Mouse (Mus musculus) cerebellum, postnatal 36 days (tissue): ENCODE data around the gene Foxj3.

ENCODE experiments used
- DNase-seq, 2 experiments: peaks; one replicate each; pipeline ENCODE4 v3.0.0; 2021 to 2022; ENCODE audit warnings: mixed read lengths in 2 of 2

Gene Foxj3

DNA sequence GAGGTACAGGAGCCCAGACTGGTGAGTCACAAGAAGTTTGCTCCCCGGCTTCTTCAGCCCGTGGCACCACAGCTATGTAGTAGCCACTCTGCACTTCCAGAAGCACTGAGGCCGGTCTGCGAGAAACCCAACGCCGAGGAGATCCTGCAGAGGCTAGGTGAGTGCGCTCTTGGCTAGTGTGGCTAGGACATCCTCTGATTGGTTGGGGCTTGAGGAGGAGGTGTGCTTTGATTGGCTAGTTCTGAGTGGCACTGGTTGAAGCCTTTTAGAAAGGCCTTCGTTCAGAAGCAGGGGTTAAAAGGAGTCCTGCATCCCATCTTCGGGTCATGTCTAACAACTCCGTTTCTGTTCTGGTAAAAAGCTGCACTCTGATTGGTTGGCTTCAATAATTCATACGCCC, 101.9 kb downstream of the Foxj3 start:
- no peak for DNase-seq

DNA sequence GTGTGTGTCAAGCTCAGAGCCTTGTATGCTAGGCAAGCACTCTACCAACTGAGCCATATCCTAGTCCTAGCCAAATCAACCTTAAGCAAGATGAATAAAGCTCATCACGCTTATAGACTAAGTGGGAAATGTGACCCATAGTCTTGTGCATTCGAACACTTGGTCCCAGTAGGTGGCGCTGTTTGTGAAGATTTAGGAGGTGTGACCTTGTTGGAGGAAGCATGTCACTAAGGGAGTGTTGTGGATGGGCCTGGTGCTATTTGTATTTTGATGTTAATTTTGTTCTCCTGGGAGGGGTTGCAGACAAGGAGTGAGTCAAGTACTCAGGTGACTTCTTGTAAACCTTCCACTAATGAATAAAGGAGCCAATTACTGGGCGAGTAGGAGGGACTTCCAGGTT, 105.9 kb downstream of the Foxj3 start:
- no peak for DNase-seq

DNA sequence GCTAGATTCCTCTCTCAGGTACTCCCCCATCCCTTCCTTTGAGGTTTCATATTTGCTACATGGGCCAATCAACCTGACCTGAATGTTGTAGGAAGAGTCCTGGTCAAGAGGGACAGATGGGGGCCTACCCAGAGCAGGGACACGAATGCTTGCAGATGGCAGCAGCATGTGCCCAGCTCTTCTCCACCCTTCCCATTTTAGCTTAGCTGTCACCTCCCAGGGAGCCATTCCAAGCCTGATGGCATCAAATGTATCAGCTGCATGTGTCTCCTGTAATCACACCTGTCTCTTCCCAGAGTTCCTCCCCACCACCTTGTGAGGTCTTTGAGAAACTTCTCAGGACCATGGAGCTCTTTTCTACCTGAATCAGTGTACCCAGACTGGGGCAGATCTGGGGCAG, 120.2 kb downstream of the Foxj3 start:
- no peak for DNase-seq

DNA sequence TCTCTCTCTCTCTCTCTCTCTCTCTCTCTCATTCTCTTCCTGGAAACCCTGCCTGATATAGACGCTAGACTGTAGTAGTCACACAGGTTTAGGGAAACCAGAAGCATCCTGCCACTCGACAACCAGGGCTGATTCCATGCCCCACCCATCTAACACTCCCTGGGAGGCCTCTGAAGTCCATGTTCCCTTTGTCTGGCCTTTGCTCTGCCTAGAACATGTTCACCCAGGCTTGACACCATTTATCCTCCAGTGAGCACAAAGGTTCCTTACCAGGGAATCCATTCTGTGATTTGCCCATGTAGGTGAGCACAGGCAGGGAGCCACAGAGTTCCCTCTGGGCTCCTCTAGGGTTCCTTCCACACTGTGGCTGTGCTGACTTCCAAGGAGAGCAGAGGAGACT, 121.4 kb downstream of the Foxj3 start:
- no peak for DNase-seq

GRCm38 (mm10) chr4:119658731-119659130, 121.9 kb downstream of the Foxj3 start, which contains the start of gene Guca2b:
Gene Guca2b (minus strand): TSS chr4:119658954.
- DNase-seq: no peak

DNA sequence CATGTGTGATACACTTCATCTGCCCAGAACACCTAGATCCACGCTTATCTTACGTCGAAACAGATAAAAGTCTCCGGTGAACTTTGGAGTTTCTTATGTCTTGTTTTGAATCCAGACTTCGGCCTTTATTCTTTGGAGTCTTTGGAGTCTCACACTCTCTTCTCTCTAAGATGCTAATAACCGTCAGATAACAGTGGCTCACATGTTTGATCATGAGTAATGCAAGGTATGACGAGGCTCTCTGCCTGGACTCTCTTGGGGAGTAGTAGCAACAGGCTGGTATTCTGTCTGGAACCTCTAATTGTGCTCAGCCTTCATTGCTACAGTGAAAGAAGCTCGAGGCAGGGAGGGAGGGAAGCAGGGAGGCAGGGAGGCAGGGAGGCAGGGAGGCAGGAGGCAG, 123.2 kb downstream of the Foxj3 start:
- DNase-seq: no peak

DNA sequence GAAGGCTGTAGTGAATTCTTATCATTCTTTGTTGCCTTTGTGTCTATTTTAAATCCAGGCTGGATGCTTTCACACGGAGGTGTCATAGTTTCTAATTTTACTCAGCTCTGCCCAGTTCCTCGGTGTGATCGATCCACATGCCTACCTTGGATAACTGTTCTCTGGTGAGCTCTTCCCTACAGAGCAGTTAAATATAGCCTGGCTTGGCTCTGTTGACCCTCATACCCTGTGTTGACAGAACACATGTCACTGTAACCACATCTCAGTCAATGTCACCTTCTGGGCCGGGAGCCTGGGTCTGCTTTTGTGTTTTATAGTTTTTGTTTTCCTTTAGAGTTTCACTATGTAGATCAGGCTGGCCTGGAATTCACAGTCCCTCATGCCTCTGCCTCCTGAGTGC, 125.3 kb downstream of the Foxj3 start:
- DNase-seq: no peak

- DNase-seq: no peak
These were observed 126.2 kb downstream of the Foxj3 start for GRCm38 (mm10) chr4:119662976-119663375.

DNA sequence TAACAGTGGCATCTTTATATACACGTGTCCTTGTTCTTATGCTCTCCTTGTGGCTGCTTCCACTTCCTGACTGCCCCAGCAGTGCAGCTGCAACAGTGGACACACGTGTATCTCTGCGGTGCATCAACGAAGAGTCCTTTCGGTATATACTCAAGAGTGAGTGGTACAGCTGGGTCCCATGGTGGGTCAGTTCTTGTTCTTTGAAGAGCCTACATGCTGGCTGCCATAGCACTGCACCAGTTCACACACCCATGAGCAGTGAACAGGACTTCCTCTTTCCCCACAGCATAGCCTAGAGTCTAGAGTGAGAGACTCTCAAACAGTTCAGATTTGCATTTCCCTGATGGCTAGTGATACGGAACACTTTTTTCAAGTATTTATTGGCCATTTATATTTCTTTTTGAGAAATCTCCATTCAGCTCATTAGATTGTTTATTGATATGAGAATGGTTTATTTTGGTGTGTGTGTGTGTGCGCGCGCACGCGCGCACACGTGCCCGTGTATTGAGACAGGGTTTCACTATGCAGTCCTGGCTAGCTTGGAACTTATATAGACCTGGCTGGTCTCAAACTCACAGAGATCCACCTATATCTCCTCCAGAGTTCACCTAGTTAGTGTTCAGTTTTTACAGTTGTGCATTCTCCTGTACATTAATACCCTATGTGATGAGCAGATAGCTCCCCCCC, 126.7 kb downstream of the Foxj3 start:
- DNase-seq: no peak

DNA sequence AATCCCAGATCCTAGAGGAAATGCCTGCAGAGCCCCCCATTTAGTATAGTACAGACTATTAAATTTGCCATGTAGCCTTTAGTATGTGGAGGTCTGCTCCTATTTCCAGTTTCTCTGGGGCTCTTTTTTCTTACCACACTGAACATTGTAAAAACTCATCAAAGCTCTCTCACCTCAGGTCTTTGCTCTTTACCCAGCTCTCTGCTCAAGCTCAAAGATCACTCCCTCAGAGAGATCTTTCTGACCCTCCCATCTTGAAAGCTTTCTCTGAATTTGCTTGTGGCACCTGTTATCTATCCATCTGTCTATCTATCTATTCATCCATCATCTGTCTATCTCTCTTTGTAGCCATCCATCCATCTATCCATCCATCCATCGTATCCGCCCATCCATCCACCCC, 128.4 kb downstream of the Foxj3 start:
- DNase-seq: no peak

GRCm38 (mm10) chr4:119666116-119666515, 129.3 kb downstream of the Foxj3 start:
- DNase-seq: no peak

DNA sequence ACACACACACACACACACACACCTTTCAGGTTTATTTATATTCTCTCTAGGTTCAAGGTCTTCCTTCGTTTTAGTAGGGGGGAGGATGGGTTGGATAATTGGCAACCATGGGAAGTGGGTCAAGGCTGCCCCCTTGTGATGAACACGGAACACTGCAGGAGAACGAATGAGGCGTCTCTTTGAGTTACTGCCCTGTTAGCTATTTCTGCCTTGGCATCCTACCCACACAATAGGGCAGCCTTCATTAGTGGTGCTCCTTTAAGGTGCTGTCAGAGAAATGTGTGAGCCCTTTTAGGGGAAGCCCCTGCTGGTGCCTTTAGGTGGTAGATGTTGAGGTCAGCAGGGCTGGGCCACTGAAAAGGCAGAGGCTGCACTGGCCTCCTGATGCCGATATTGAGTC, 130.7 kb downstream of the Foxj3 start:
- peak; percentile 41 to 45 for DNase-seq

DNA sequence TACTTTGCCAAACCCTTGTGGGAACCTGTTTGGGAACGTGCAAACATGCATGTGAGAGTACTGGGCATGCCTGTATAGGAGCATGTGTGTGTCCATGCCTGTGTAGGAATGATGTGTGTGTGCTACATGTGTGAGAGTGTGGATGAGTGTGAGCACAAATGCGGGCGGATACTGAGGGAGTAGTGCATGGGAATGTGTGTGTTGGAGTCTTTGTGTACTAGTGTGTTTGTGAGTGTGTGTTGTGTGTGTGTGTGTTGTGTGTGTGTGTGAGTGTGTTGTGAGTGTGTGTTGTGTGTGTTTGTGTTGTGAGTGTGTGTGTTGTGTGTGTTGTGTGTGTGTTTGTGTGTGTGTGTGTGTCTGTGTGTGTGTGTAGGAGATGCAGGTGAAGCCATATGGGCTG, 131.4 kb downstream of the Foxj3 start:
- DNase-seq: no peak

DNA sequence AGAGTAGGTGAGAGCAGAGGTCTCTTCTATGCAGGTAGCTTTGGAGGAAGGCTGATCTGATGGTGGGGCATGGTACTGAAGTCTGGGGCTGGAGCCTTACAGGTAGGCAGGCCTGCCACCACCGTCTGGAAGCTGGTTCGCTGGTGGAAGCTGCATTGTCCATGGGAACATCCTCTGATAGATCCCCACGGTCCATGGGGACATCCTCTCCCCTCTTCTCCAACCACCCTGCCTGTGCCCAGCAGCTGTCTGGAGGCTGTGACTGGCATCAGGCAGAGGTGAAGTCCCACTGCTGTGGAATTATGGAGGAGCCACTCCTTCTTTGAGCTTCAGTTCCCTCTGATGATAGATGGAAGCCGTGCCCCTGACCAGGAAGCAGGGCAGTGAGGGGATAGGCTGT, 131.8 kb downstream of the Foxj3 start:
- no peak for DNase-seq

- no peak for DNase-seq
These were observed 132.8 kb downstream of the Foxj3 start for GRCm38 (mm10) chr4:119669356-119670209.

GRCm38 (mm10) chr4:119670210-119670555, 133.4 kb downstream of the Foxj3 start:
- no peak for DNase-seq

DNA sequence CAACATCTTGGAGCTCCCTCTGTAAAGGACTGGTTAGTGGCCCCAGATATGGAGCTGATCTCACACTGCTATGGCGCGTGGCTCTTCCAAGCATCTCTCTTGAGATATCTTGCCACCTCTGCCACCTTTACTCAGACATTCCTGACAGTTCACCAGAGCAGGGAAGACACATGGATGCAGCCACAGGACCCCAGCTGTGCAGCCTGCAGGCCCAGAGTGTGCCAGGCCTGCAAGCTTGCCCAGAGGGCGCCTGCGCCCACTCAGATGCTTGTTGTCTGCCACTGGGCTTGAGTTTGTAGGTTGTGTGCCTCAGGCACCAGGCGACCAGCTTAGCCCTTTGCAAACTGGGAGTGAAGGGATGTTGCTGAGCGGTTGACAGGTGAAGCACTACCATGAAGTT, 133.9 kb downstream of the Foxj3 start:
- DNase-seq: no peak

DNA sequence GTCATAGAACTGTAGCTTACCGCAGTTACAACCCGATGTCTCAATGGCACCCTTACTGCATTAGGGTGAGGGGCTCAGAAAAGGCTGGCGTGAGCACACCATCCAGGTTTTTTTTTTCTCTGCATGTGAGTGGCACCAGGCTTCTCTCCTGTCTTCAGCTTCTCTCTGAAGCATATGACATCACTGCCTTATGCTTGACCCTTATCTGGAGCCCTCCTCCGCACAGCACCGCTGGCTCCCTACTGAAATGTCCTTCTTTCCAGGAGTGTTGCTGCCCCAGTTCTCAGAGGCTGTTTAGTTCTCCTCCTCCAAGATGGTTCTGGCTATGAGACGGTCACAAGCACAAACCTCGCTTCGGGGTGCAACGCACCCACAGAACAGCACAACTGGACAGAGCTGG, 134.4 kb downstream of the Foxj3 start:
- no peak for DNase-seq

DNA sequence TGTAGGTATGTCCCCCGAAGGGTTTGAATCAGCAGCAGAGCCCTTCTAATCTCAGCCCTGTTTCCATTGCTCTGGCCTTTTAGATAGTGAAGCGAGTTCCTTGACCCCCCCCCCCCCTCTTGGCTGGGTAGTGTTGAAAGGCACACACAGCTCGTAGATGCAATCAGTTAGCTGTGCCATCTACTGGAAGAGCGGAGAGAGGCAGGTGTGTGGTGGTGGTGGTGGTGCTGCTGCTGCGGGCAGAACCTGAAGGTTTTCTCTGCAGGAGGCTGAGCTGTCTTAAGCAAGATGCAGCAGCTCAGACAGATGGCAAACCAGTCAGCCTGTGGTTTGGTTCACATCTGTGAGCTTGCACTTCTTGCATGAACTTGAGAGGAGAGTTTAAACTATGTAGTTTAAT, 135.9 kb downstream of the Foxj3 start:
- DNase-seq: no peak
